Mouse (Mus musculus) liver, postnatal 0 days (tissue): ENCODE measurements around the gene Tuft1. TPM values are rescaled to one million over a fixed set of nuclear protein-coding genes. Genes with fewer than 3 reads are reported as not detected.
"Not testable (repeated sequence)": the region's sequence is repeated elsewhere in the genome, so short reads cannot be mapped to it uniquely, and the experiment has no call there.

Source experiments
- ATAC-seq: fragments of 200-750 bp; cut with Nextera tagmentation; 2 replicates; pipeline ENCODE4 v1.8.0; 2017; ENCODE audit warnings: mild to moderate bottlenecking, moderate library complexity
- DNase-seq: peaks from one replicate; pipeline ENCODE4 v3.0.0-alpha.2; 2016
- H3K27ac ChIP-seq: fragments of 300-500 bp; sonication (generic); 2 replicates; pipeline ENCODE4 v1.5.1; 2014; ENCODE audit warnings: antibody characterized with exemption, moderate library complexity, mild to moderate bottlenecking, low read depth
- H3K27me3 ChIP-seq: fragments of 300-500 bp; sonication (generic); 2 replicates; pipeline ENCODE4 v1.6.1; 2014; ENCODE audit warnings: low read length, control low read depth, mixed read lengths; ENCODE audit not compliant: insufficient read depth
- H3K36me3 ChIP-seq: fragments of 300-500 bp; sonication (generic); replicated peaks from 2 replicates; pipeline ENCODE4 v1.6.1; 2014; ENCODE audit warnings: mild to moderate bottlenecking, control low read depth, low read length, moderate library complexity, mixed read lengths; ENCODE audit not compliant: insufficient read depth
- H3K4me1 ChIP-seq: fragments of 300-500 bp; sonication (generic); 2 replicates; pipeline ENCODE4 v1.6.1; 2014; ENCODE audit warnings: antibody characterized with exemption, mild to moderate bottlenecking, control low read depth; ENCODE audit not compliant: insufficient read depth
- H3K4me2 ChIP-seq: fragments of 300-500 bp; sonication (generic); 2 replicates; pipeline ENCODE4 v1.6.1; 2014; ENCODE audit warnings: low read depth, mild to moderate bottlenecking, low read length, moderate library complexity, mixed read lengths
- H3K4me3 ChIP-seq: fragments of 300-500 bp; sonication (generic); 2 replicates; pipeline ENCODE4 v1.5.1; 2014; ENCODE audit warnings: low read depth, low read length
- H3K9ac ChIP-seq: fragments of 300-500 bp; sonication (generic); replicated peaks from 2 replicates; pipeline ENCODE4 v1.6.1; 2014; ENCODE audit warnings: mild to moderate bottlenecking, moderate library complexity
- H3K9me3 ChIP-seq: fragments of 300-500 bp; sonication (generic); 2 replicates; pipeline ENCODE4 v1.6.1; 2016; ENCODE audit warnings: mild to moderate bottlenecking, control low read depth, low read length, mixed read lengths
- CTCF ChIP-seq: sonication (generic); IDR thresholded peaks from 2 replicates; pipeline ENCODE4 v1.5.1; 2016; ENCODE audit warnings: antibody characterized with exemption, low read depth
- EP300 ChIP-seq: IDR thresholded peaks from 2 replicates; pipeline ENCODE4 v1.6.1; 2016; ENCODE audit warnings: antibody characterized with exemption, low read depth, mild to moderate bottlenecking
- WGBS: fragments of 180-500 bp; shearing (Covaris S2); extraction: QIAGEN DNeasy Blood & Tissue Kit; methylation state at CpG from one replicate; pipeline ENCODE4 v1.1.7; 2014; ENCODE audit not compliant: insufficient replicate concordance; 5-methylcytosine and 5-hydroxymethylcytosine counted together
- polyA plus RNA-seq: library from polyadenylated mRNA; unstranded; fragments of >200 nt; fragmentation: Nextera tagmentation; extraction: Ambion mirVana; gene quantifications from 2 replicates; pipeline ENCODE4 v1.2.1, GENCODE M21; 2015

The Tuft1 gene
- polyA plus RNA-seq, 1 experiment from 2014 or later = 8.1 TPM

- DNase-seq (peak; percentile 16), ATAC-seq (peak; percentile 85)
- H3K4me3 ChIP-seq, H3K27ac ChIP-seq, H3K9ac ChIP-seq, H3K36me3 ChIP-seq, H3K27me3 ChIP-seq, H3K9me3 ChIP-seq, H3K4me1 ChIP-seq: not testable (repeated sequence)
- H3K4me2 ChIP-seq = peak overlapping the region; percentile 32; the same call in 1 of the 2 replicates
- TF ChIP-seq EP300 = peak; percentile 42; the same call in 1 of the 2 replicates
- whole genome bisulfite sequencing = 30% methylated on average over 7 of the region's 7 CpGs
Measured at GRCm38 (mm10) chr3:94665896-94666295, 7.2 kb upstream of the Tuft1 start.

- H3K9me3 ChIP-seq, H3K9ac ChIP-seq, DNase-seq, H3K4me1 ChIP-seq, H3K4me3 ChIP-seq, H3K36me3 ChIP-seq, H3K27me3 ChIP-seq, H3K27ac ChIP-seq: not testable (repeated sequence)
- peak overlapping the region; percentile 32; the same call in 1 of the 2 replicates for H3K4me2 ChIP-seq
- TF ChIP-seq CTCF = peak; percentile 31
- peak; percentile 49 for ATAC-seq
- 56% methylated on average over 3 of the region's 5 CpGs for WGBS
Measured at GRCm38 (mm10) chr3:94665060-94665802, 6.6 kb upstream of the Tuft1 start.

GRCm38 (mm10) chr3:94660841-94661240 lies 2.2 kb upstream of the Tuft1 start:
- H3K4me1 ChIP-seq = peaks cover 15% of the 10 kb centered on the region
- not testable (repeated sequence) for H3K36me3 ChIP-seq, H3K9me3 ChIP-seq, H3K27me3 ChIP-seq, H3K9ac ChIP-seq, H3K4me2 ChIP-seq, H3K27ac ChIP-seq, H3K4me3 ChIP-seq, ATAC-seq, DNase-seq
- 84% methylated on average over 2 of the region's 2 CpGs for WGBS

GRCm38 (mm10) chr3:94659142-94659748 lies 573 bp upstream of the Tuft1 start:
- DNase-seq (peak; percentile 36), ATAC-seq (peak; percentile 87)
- H3K9ac ChIP-seq, H3K9me3 ChIP-seq, H3K36me3 ChIP-seq, H3K27me3 ChIP-seq: not testable (repeated sequence)
- WGBS = 22% methylated on average over 7 of the region's 10 CpGs
- peaks cover 13% of the 10 kb centered on the region for H3K4me1 ChIP-seq
- H3K27ac ChIP-seq = peak overlapping the region; percentile 69
- peak overlapping the region; percentile 66 for H3K4me2 ChIP-seq
- H3K4me3 ChIP-seq = peak overlapping the region; percentile 23

GRCm38 (mm10) chr3:94657852-94658739 lies 576 bp downstream of the Tuft1 start:
- peak overlapping the region; percentile 54 for H3K4me3 ChIP-seq
- peak overlapping the region; percentile 78 for H3K4me2 ChIP-seq
- H3K27me3 ChIP-seq, H3K9me3 ChIP-seq, H3K36me3 ChIP-seq, DNase-seq: not testable (repeated sequence)
- peaks cover 13% of the 10 kb centered on the region for H3K4me1 ChIP-seq
- 8% methylated on average over 22 of the region's 47 CpGs for WGBS
- peak overlapping the region; percentile 34; the same call in 1 of the 2 replicates for H3K27ac ChIP-seq
- ATAC-seq = peak; percentile 47
- peak overlapping the region; percentile 59 for H3K9ac ChIP-seq

GRCm38 (mm10) chr3:94653967-94654366 lies 4.7 kb downstream of the Tuft1 start:
- H3K36me3 ChIP-seq, H3K4me3 ChIP-seq, H3K9me3 ChIP-seq, H3K27ac ChIP-seq, H3K27me3 ChIP-seq, H3K9ac ChIP-seq, DNase-seq, H3K4me2 ChIP-seq, ATAC-seq: not testable (repeated sequence)
- WGBS = 63% methylated on average over 1 of the region's 1 CpGs
- H3K4me1 ChIP-seq = peaks cover 20% of the 10 kb centered on the region
